ENCODE assay signal across 11 mouse cellular contexts in genomic region chr19:3923586-3923985, GRCm38 (mm10). TPM values are rescaled to one million over a fixed set of nuclear protein-coding genes. Genes with fewer than 3 reads are reported as not detected.
DNase-seq lines count a peak whose midpoint lies in the region; ATAC-seq and TF ChIP-seq lines count a peak whose summit lies in the region.
"Had no signal": no experiment of that assay in that cellular context is flagged by ENCODE, and none has a peak within 500 bp of the region (broad histone marks: within the 10 kb centered on the region; RNA-seq: fewer than 3 reads in every experiment).

No protein-coding gene starts in this region.

- intact Hi-C loops in left cerebral cortex, adult 2 months (cut with DNase I) = no loop called here

- H3K36me3 ChIP-seq in heart, embryonic 16.5 days (ENCODE audit: control insufficient read depth, insufficient read depth) = no peaks in the 10 kb centered on the region

- H3K4me1 ChIP-seq in heart, embryonic 16.5 days (ENCODE audit: control insufficient read depth, insufficient read depth, low read length) = peaks cover 6% of the 10 kb centered on the region; the same call in 1 of the 2 replicates

- no peak for TF ChIP-seq CTCF in left cerebral cortex, adult 2 months (IDR thresholded peaks at IDR 0.05)

- no peak overlapping the region for H3K9ac ChIP-seq in heart, embryonic 16.5 days (ENCODE audit: low read length)

- H3K27me3 ChIP-seq in heart, embryonic 16.5 days (ENCODE audit: control insufficient read depth, insufficient read depth, low read length) = no peaks in the 10 kb centered on the region

- H3K4me3 ChIP-seq in heart, embryonic 16.5 days (ENCODE audit: low read length) = no peak overlapping the region
- H3K4me3 ChIP-seq in left cerebral cortex, adult 2 months = no peak overlapping the region

- no peak overlapping the region for H3K4me2 ChIP-seq in heart, embryonic 16.5 days (ENCODE audit: low read depth, low read length)

- H3K9me3 ChIP-seq in heart, embryonic 16.5 days (replicated peaks; ENCODE audit: control insufficient read depth, low read length) = no peaks in the 10 kb centered on the region

- no peak for ATAC-seq in heart, embryonic 16.5 days (replicated peaks; ENCODE audit: extremely low read depth, insufficient read depth, low FRiP score)

- peak overlapping the region; percentile 49 for H3K27ac ChIP-seq in heart, embryonic 16.5 days (ENCODE audit: low read length)
- H3K27ac ChIP-seq in left cerebral cortex, adult 2 months = no peak overlapping the region

- 51% methylated on average over 13 of the region's 13 CpGs for WGBS in heart, embryonic 16.5 days

- peak; percentile 60 for DNase-seq in gastrocnemius, postnatal 10 days
- no peak for DNase-seq in gastrocnemius, adult 8-10 months (ENCODE audit: low spot score in 2 of 2)
- peak; percentile 18 for DNase-seq in 416B (ENCODE audit: low read depth)
- peak; percentile 39 for DNase-seq in lung, postnatal 14 days
- no peak for DNase-seq in frontal cortex, postnatal 10 days (ENCODE audit: low spot score in 2 of 2)
- DNase-seq in left cerebral cortex, adult 2 months (ENCODE audit: extremely low spot score in 1 of 2, low spot score in 2 of 2) = no peak
- no peak for DNase-seq in adrenal gland, postnatal 4 days (ENCODE audit: low spot score in 2 of 2)
- DNase-seq: right cerebral cortex, postnatal 4 days had no signal

RNA-seq across cellular contexts. Expression of gene Aldh3b1, which starts 6.0 kb away (rescaled TPM):
- total RNA-seq in gastrocnemius, postnatal 10 days (2021) = 1 to 10 TPM; 4.2 to 5.7 TPM
- total RNA-seq in gastrocnemius, adult 8-10 months (2022) = 1 to 10 TPM; 1.0 to 2.6 (median 1.3) TPM
- polyA plus RNA-seq in heart, embryonic 16.5 days (2015; fragmentation: Nextera tagmentation; extraction: Ambion mirVana) = 2.6 and 3.7 TPM in 2 replicates
- total RNA-seq in left cerebral cortex, adult 2 months (2021) = 1 to 10 TPM; 2.3 to 3.3 TPM
- total RNA-seq in adrenal gland, postnatal 4 days (2021) = 100 to 1,000 TPM; 117 to 121 TPM

RNA-seq across cellular contexts. Expression of gene Ndufs8, which starts 11.0 kb away (rescaled TPM):
- total RNA-seq in gastrocnemius, postnatal 10 days (2021) = 100 to 1,000 TPM; 181 to 205 TPM
- 100 to 1,000 TPM; 222 to 255 (median 235) TPM for total RNA-seq in gastrocnemius, adult 8-10 months (2022)
- polyA plus RNA-seq in heart, embryonic 16.5 days (2015; fragmentation: Nextera tagmentation; extraction: Ambion mirVana) = 466 and 487 TPM in 2 replicates
- 100 to 1,000 TPM; 129 to 133 TPM for total RNA-seq in left cerebral cortex, adult 2 months (2021)
- total RNA-seq in adrenal gland, postnatal 4 days (2021) = 100 to 1,000 TPM; 205 to 212 TPM

RNA-seq across cellular contexts. Expression of gene Unc93b1, which starts 11.4 kb away (rescaled TPM):
- total RNA-seq in gastrocnemius, postnatal 10 days (2021) = 10 to 100 TPM; 19.6 to 20.1 TPM
- total RNA-seq in gastrocnemius, adult 8-10 months (2022) = 1 to 10 TPM; 3.2 to 4.5 (median 3.5) TPM
- polyA plus RNA-seq in heart, embryonic 16.5 days (2015; fragmentation: Nextera tagmentation; extraction: Ambion mirVana) = 19.8 TPM in 2 replicates
- total RNA-seq in left cerebral cortex, adult 2 months (2021) = 10 to 100 TPM; 12.9 to 16.3 TPM
- 10 to 100 TPM; 53.9 to 60.7 TPM for total RNA-seq in adrenal gland, postnatal 4 days (2021)

RNA-seq across cellular contexts. Expression of gene Tcirg1, which starts 16.7 kb away (rescaled TPM):
- total RNA-seq in gastrocnemius, postnatal 10 days (2021) = 10 to 100 TPM; 13.6 to 31.1 TPM
- 1 to 10 TPM; 2.2 to 5.1 (median 3.0) TPM for total RNA-seq in gastrocnemius, adult 8-10 months (2022)
- 31.0 and 32.3 TPM in 2 replicates for polyA plus RNA-seq in heart, embryonic 16.5 days (2015; fragmentation: Nextera tagmentation; extraction: Ambion mirVana)
- 10 to 100 TPM; 14.9 to 20.1 TPM for total RNA-seq in left cerebral cortex, adult 2 months (2021)
- total RNA-seq in adrenal gland, postnatal 4 days (2021) = 10 to 100 TPM; 80.5 to 91.9 TPM

RNA-seq across cellular contexts. Expression of gene Aldh3b3, which starts 34.9 kb away (rescaled TPM):
- not detected for total RNA-seq in gastrocnemius, postnatal 10 days (2021)
- not detected for total RNA-seq in gastrocnemius, adult 8-10 months (2022)
- not detected in 2 replicates for polyA plus RNA-seq in heart, embryonic 16.5 days (2015; fragmentation: Nextera tagmentation; extraction: Ambion mirVana)
- total RNA-seq in left cerebral cortex, adult 2 months (2021) = under 1 TPM in 1 of 2 experiments, not detected in 1; 0.11 TPM
- under 1 TPM; 0.67 to 0.87 TPM for total RNA-seq in adrenal gland, postnatal 4 days (2021)
- total RNA-seq: layer of hippocampus, postnatal 10 days had no signal
- polyA plus RNA-seq: cortical plate, adult 2 months had no signal

Comparison
In these comparisons a context has a peak if more than half of its experiments do, and no peak if none do; other contexts are left out.
1. DNase-seq: peak in gastrocnemius, postnatal 10 days (single experiment), 416B (single experiment) and lung, postnatal 14 days (single experiment); none in gastrocnemius, adult 8-10 months (0 of 2), frontal cortex, postnatal 10 days (0 of 2), left cerebral cortex, adult 2 months (0 of 2) and adrenal gland, postnatal 4 days (0 of 2).
2. RNA of gene Aldh3b1, which starts 6.0 kb away (total RNA-seq): 117 to 121 TPM in adrenal gland, postnatal 4 days; 4.2 to 5.7 TPM in gastrocnemius, postnatal 10 days, 2.3 to 3.3 TPM in left cerebral cortex, adult 2 months and 1.0 to 2.6 TPM in gastrocnemius, adult 8-10 months; every median in the first group is over 10 times any median in the second.